22 mouse cellular contexts compared by ENCODE assay signal in genomic region chr5:125807861-125808260, GRCm38 (mm10).
DNase-seq lines count a peak whose midpoint lies in the region; ATAC-seq and TF ChIP-seq lines count a peak whose summit lies in the region.
"Had no signal": no experiment of that assay in that cellular context is flagged by ENCODE, and none has a peak within 500 bp of the region (broad histone marks: within the 10 kb centered on the region; RNA-seq: fewer than 3 reads in every experiment).

No protein-coding gene starts in this region.

- H3K27me3 ChIP-seq in forebrain, embryonic 13.5 days: no peaks in the 10 kb centered on the region
- H3K27me3 ChIP-seq in forebrain, embryonic 10.5 days (ENCODE audit: poor library complexity, severe bottlenecking): no peaks in the 10 kb centered on the region
- H3K27me3 ChIP-seq in forebrain, embryonic 15.5 days: no peaks in the 10 kb centered on the region
- H3K27me3 ChIP-seq in forebrain, embryonic 11.5 days (ENCODE audit: control insufficient read depth, insufficient read depth, low read length): no peaks in the 10 kb centered on the region
- H3K27me3 ChIP-seq in forebrain, postnatal 0 days (ENCODE audit: insufficient read depth, low read length): no peaks in the 10 kb centered on the region
- H3K27me3 ChIP-seq: CH12.LX; embryonic facial prominence, embryonic 12.5 days; Patski had no signal

- H3K9ac ChIP-seq in forebrain, embryonic 13.5 days: no peak overlapping the region
- H3K9ac ChIP-seq in forebrain, embryonic 15.5 days (replicated peaks): no peak overlapping the region
- no peak overlapping the region for H3K9ac ChIP-seq in forebrain, embryonic 11.5 days (ENCODE audit: low read length)
- H3K9ac ChIP-seq in forebrain, postnatal 0 days: no peak overlapping the region
- H3K9ac ChIP-seq: embryonic facial prominence, embryonic 12.5 days had no signal

- 69% methylated on average over 5 of the region's 5 CpGs for WGBS in forebrain, embryonic 13.5 days
- WGBS in forebrain, embryonic 10.5 days: 86% methylated on average over 5 of the region's 5 CpGs
- 45% methylated on average over 5 of the region's 5 CpGs for WGBS in forebrain, embryonic 15.5 days
- 85% methylated on average over 5 of the region's 5 CpGs for WGBS in forebrain, embryonic 11.5 days
- 36% methylated on average over 5 of the region's 5 CpGs for WGBS in forebrain, postnatal 0 days

- H3K4me3 ChIP-seq in forebrain, embryonic 13.5 days: no peak overlapping the region
- no peak overlapping the region for H3K4me3 ChIP-seq in forebrain, embryonic 10.5 days
- no peak overlapping the region for H3K4me3 ChIP-seq in forebrain, embryonic 15.5 days
- H3K4me3 ChIP-seq in forebrain, embryonic 11.5 days (ENCODE audit: low read depth, low read length): no peak overlapping the region
- no peak overlapping the region for H3K4me3 ChIP-seq in forebrain, postnatal 0 days (ENCODE audit: low read depth, low read length)
- H3K4me3 ChIP-seq: embryonic facial prominence, embryonic 10.5 days; embryonic facial prominence, embryonic 12.5 days; gastrocnemius, adult 2 months had no signal

- no peaks in the 10 kb centered on the region for H3K9me3 ChIP-seq in forebrain, embryonic 13.5 days (replicated peaks)
- H3K9me3 ChIP-seq in forebrain, embryonic 10.5 days: no peaks in the 10 kb centered on the region
- 0 out of 2 replicates have a peak, but pooled peaks cover 3% of the 10 kb centered on the region for H3K9me3 ChIP-seq in forebrain, embryonic 15.5 days
- no peaks in the 10 kb centered on the region for H3K9me3 ChIP-seq in forebrain, embryonic 11.5 days (ENCODE audit: control insufficient read depth, low read length)
- peaks cover 4% of the 10 kb centered on the region; the same call in 1 of the 2 replicates for H3K9me3 ChIP-seq in forebrain, postnatal 0 days (ENCODE audit: low read length)
- H3K9me3 ChIP-seq: embryonic facial prominence, embryonic 12.5 days had no signal

- TF ChIP-seq CTCF in forebrain, postnatal 0 days (IDR thresholded peaks at IDR 0.05; ENCODE audit: low read depth): no peak

- H3K4me2 ChIP-seq in forebrain, embryonic 13.5 days: no peak overlapping the region
- no peak overlapping the region for H3K4me2 ChIP-seq in forebrain, embryonic 15.5 days (replicated peaks)
- H3K4me2 ChIP-seq in forebrain, embryonic 11.5 days (ENCODE audit: low read depth, low read length, severe bottlenecking): no peak overlapping the region
- H3K4me2 ChIP-seq in forebrain, postnatal 0 days (ENCODE audit: low read depth): no peak overlapping the region
- H3K4me2 ChIP-seq: embryonic facial prominence, embryonic 12.5 days had no signal

- H3K36me3 ChIP-seq in forebrain, embryonic 13.5 days (ENCODE audit: poor library complexity, severe bottlenecking): no peaks in the 10 kb centered on the region
- no peaks in the 10 kb centered on the region for H3K36me3 ChIP-seq in forebrain, embryonic 10.5 days (replicated peaks)
- H3K36me3 ChIP-seq in forebrain, embryonic 15.5 days: no peaks in the 10 kb centered on the region
- H3K36me3 ChIP-seq in forebrain, embryonic 11.5 days (ENCODE audit: control insufficient read depth, insufficient read depth, low read length): no peaks in the 10 kb centered on the region
- H3K36me3 ChIP-seq in forebrain, postnatal 0 days (ENCODE audit: insufficient read depth): no peaks in the 10 kb centered on the region
- H3K36me3 ChIP-seq: embryonic facial prominence, embryonic 10.5 days; embryonic facial prominence, embryonic 12.5 days; G1E had no signal

- no peak for DNase-seq in forebrain, embryonic 10.5 days (ENCODE audit: extremely low spot score, low spot score)
- DNase-seq in forebrain, embryonic 11.5 days (ENCODE audit: low spot score): no peak
- peak; percentile 30 for DNase-seq in forebrain, postnatal 0 days
- DNase-seq: adrenal gland, adult 2 months; adrenal gland, postnatal 10 days; adrenal gland, postnatal 25 days; B cell, adult 2 months; cerebellum, adult 11-12 months; cerebellum, adult 2 months; cerebellum, adult 9-10 months; cerebellum, postnatal 10 days; cerebellum, postnatal 25 days; gastrocnemius, adult 2 months had no signal

- ATAC-seq in forebrain, embryonic 13.5 days: no peak; the same call in 1 of the 2 replicates
- ATAC-seq in forebrain, embryonic 15.5 days (replicated peaks): 0 out of 2 replicates have a peak, but pooled peaks have one; percentile 44
- ATAC-seq in forebrain, embryonic 11.5 days (replicated peaks; ENCODE audit: low FRiP score): no peak
- ATAC-seq in forebrain, postnatal 0 days: peak; percentile 25; the same call in 1 of the 2 replicates
- ATAC-seq in erythroid progenitor cell, adult 5-6 weeks (replicated peaks; ENCODE audit: low FRiP score, poor library complexity, severe bottlenecking): no peak
- ATAC-seq: CD4-positive, CD25-positive, alpha-beta regulatory T cell, adult 4 months; Patski had no signal

- H3K27ac ChIP-seq in forebrain, embryonic 13.5 days: peak overlapping the region; percentile 25; the same call in 1 of the 2 replicates
- no peak overlapping the region for H3K27ac ChIP-seq in forebrain, embryonic 10.5 days
- H3K27ac ChIP-seq in forebrain, embryonic 15.5 days (replicated peaks): peak overlapping the region; percentile 73
- H3K27ac ChIP-seq in forebrain, embryonic 11.5 days (ENCODE audit: low read depth, low read length): no peak overlapping the region
- no peak overlapping the region for H3K27ac ChIP-seq in forebrain, postnatal 0 days (ENCODE audit: low read depth, low read length)
- H3K27ac ChIP-seq: embryonic facial prominence, embryonic 10.5 days; embryonic facial prominence, embryonic 12.5 days; gastrocnemius, adult 2 months had no signal

- H3K4me1 ChIP-seq in forebrain, embryonic 13.5 days: peaks cover 23% of the 10 kb centered on the region
- peaks cover 11% of the 10 kb centered on the region for H3K4me1 ChIP-seq in forebrain, embryonic 10.5 days
- H3K4me1 ChIP-seq in forebrain, embryonic 15.5 days: peaks cover 30% of the 10 kb centered on the region
- H3K4me1 ChIP-seq in forebrain, embryonic 11.5 days (replicated peaks; ENCODE audit: control insufficient read depth, insufficient read depth, low read length): peaks cover 6% of the 10 kb centered on the region; the same call in 1 of the 2 replicates
- H3K4me1 ChIP-seq in forebrain, postnatal 0 days (ENCODE audit: insufficient read depth): peaks cover 3% of the 10 kb centered on the region; the same call in 1 of the 2 replicates
- H3K4me1 ChIP-seq: embryonic facial prominence, embryonic 10.5 days; embryonic facial prominence, embryonic 12.5 days had no signal

Comparison
In these comparisons a context has a peak if more than half of its experiments do, and no peak if none do; other contexts are left out.
1. ATAC-seq: peak in forebrain, embryonic 15.5 days (single experiment) and forebrain, postnatal 0 days (single experiment); none in forebrain, embryonic 13.5 days (single experiment), forebrain, embryonic 11.5 days (single experiment) and erythroid progenitor cell, adult 5-6 weeks (single experiment).
2. H3K27ac ChIP-seq: peak in forebrain, embryonic 13.5 days (single experiment) and forebrain, embryonic 15.5 days (single experiment); none in forebrain, embryonic 10.5 days (single experiment), forebrain, embryonic 11.5 days (single experiment) and forebrain, postnatal 0 days (single experiment).